Mouse (Mus musculus): ENCODE data around the gene 4930430A15Rik.

Gene 4930430A15Rik

GRCm38 (mm10) chr2:111229502-111229901, at the start of gene 4930430A15Rik:
Gene 4930430A15Rik, minus strand, starts transcription at chr2:111229602.
- no peak for DNase-seq

- DNase-seq, result no peak
Observed at GRCm38 (mm10) chr2:111274006-111274405, 44.6 kb upstream of the 4930430A15Rik start, which contains the start of gene Olfr1277. Gene Olfr1277, minus strand, starts transcription at chr2:111274106.

- DNase-seq, result no peak
Observed at GRCm38 (mm10) chr2:111254216-111254615, 24.8 kb upstream of the 4930430A15Rik start, which contains the start of gene Olfr1276. Gene Olfr1276, plus strand, starts transcription at chr2:111254516.

DNA sequence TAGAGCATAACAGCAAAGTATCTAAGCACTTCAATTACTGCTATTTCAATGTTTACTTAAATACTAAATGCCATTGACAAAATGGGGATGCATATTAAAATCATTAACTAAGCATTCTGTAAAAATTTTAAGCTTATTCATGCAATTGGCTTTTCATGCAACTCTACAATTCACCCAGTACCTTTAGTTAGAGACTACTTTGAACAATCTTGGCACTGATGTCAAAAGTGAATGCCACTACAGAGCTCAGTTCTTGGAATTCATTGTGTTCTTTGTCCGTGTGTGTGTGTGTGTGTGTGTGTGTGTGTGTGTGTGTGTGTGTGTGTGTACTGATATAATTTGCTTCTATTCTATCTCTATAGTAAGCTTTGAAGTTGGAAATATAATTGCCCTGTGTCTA, 5.8 kb upstream of the 4930430A15Rik start, which contains the start of gene Olfr1275:
TSS of gene Olfr1275 (minus strand) at position 101 of the 400 bp plus-strand sequence.
- no peak for DNase-seq

GRCm38 (mm10) chr2:111182068-111182467, 47.3 kb downstream of the 4930430A15Rik start:
- no peak for DNase-seq

- no peak for DNase-seq
Observed at GRCm38 (mm10) chr2:111152836-111153235, 76.6 kb downstream of the 4930430A15Rik start, which contains the start of gene Gm15130. Gene Gm15130, minus strand, starts transcription at chr2:111152936.

GRCm38 (mm10) chr2:111135739-111136138, 93.7 kb downstream of the 4930430A15Rik start:
- DNase-seq, result no peak

Measured in thymus, postnatal 14 days (tissue).